9 mouse cellular contexts compared by ENCODE assay signal in the genomic region with DNA sequence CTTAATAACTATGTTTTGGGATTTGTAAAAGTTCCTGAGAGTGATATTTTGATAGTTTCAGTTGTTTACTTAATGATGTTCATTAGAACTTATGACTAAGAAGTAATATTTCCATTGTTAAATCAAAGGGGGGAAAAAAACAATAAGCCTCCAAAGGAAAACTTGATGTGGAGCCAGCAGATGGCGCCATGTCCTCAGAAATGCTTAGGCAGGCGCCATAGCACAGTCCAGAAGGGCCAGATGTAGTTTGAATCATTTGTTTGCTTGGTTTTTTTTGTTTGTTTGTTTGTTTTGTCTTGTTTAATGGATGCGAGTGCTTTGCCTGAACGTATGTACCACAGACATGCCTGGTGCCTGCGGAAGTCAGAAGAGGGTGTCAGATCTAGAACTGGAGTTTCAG. TPM values are rescaled to one million over a fixed set of nuclear protein-coding genes. Genes with fewer than 3 reads are reported as not detected.
DNase-seq lines count a peak whose midpoint lies in the region; ATAC-seq and TF ChIP-seq lines count a peak whose summit lies in the region.
"Had no signal": no experiment of that assay in that cellular context is flagged by ENCODE, and none has a peak within 500 bp of the region (broad histone marks: within the 10 kb centered on the region; RNA-seq: fewer than 3 reads in every experiment).

No protein-coding gene starts in this region.

- no peak overlapping the region for H3K9ac ChIP-seq in liver, embryonic 12.5 days
- H3K9ac ChIP-seq in forebrain, embryonic 16.5 days (replicated peaks; ENCODE audit: low read depth, low read length) = no peak overlapping the region
- H3K9ac ChIP-seq in intestine, embryonic 14.5 days (ENCODE audit: low read length) = no peak overlapping the region
- no peak overlapping the region for H3K9ac ChIP-seq in midbrain, postnatal 0 days (replicated peaks; ENCODE audit: low read length, poor library complexity, severe bottlenecking)
- H3K9ac ChIP-seq: embryonic facial prominence, embryonic 12.5 days had no signal

- peak; percentile 61 for DNase-seq in liver
- DNase-seq in cerebellum, adult 11 months = peak; percentile 41
- peak; percentile 85 for DNase-seq in intestine, embryonic 14.5 days (ENCODE audit: low spot score)
- peak; percentile 80 for DNase-seq in limb, embryonic 10.5 days (ENCODE audit: low spot score)
- DNase-seq in midbrain, postnatal 0 days (ENCODE audit: low spot score) = peak; percentile 78
- DNase-seq in splenic B cell, adult 2 months (ENCODE audit: low read depth, low spot score) = peak; percentile 77

- no peak overlapping the region for H3K4me3 ChIP-seq in liver, embryonic 12.5 days
- no peak overlapping the region for H3K4me3 ChIP-seq in forebrain, embryonic 16.5 days (replicated peaks; ENCODE audit: low read length)
- H3K4me3 ChIP-seq in intestine, embryonic 14.5 days (ENCODE audit: low read depth, low read length) = no peak overlapping the region
- no peak overlapping the region for H3K4me3 ChIP-seq in limb, embryonic 10.5 days
- H3K4me3 ChIP-seq in midbrain, postnatal 0 days (ENCODE audit: low read depth, low read length) = no peak overlapping the region
- H3K4me3 ChIP-seq: embryonic facial prominence, embryonic 12.5 days had no signal

- no peaks in the 10 kb centered on the region for H3K9me3 ChIP-seq in liver, embryonic 12.5 days (replicated peaks)
- no peaks in the 10 kb centered on the region for H3K9me3 ChIP-seq in forebrain, embryonic 16.5 days (ENCODE audit: control insufficient read depth, low read length)
- no peaks in the 10 kb centered on the region for H3K9me3 ChIP-seq in intestine, embryonic 14.5 days (ENCODE audit: control insufficient read depth, low read length)
- no peaks in the 10 kb centered on the region for H3K9me3 ChIP-seq in limb, embryonic 10.5 days (replicated peaks)
- H3K9me3 ChIP-seq in midbrain, postnatal 0 days (ENCODE audit: low read length) = no peaks in the 10 kb centered on the region
- H3K9me3 ChIP-seq: embryonic facial prominence, embryonic 12.5 days had no signal

- H3K27ac ChIP-seq in liver, embryonic 12.5 days = no peak overlapping the region
- no peak overlapping the region for H3K27ac ChIP-seq in forebrain, embryonic 16.5 days (ENCODE audit: low read length)
- H3K27ac ChIP-seq in intestine, embryonic 14.5 days (ENCODE audit: low read depth) = no peak overlapping the region
- no peak overlapping the region for H3K27ac ChIP-seq in limb, embryonic 10.5 days
- H3K27ac ChIP-seq in midbrain, postnatal 0 days (ENCODE audit: low read depth, low read length) = no peak overlapping the region
- H3K27ac ChIP-seq: embryonic facial prominence, embryonic 12.5 days had no signal

- H3K36me3 ChIP-seq in liver, embryonic 12.5 days = no peaks in the 10 kb centered on the region
- H3K36me3 ChIP-seq in forebrain, embryonic 16.5 days (ENCODE audit: control insufficient read depth, insufficient read depth) = no peaks in the 10 kb centered on the region
- no peaks in the 10 kb centered on the region for H3K36me3 ChIP-seq in intestine, embryonic 14.5 days (ENCODE audit: control insufficient read depth, insufficient read depth, low read length)
- H3K36me3 ChIP-seq in limb, embryonic 10.5 days = no peaks in the 10 kb centered on the region
- no peaks in the 10 kb centered on the region for H3K36me3 ChIP-seq in midbrain, postnatal 0 days (ENCODE audit: insufficient read depth, low read length)
- no peaks in the 10 kb centered on the region for H3K36me3 ChIP-seq in splenic B cell, adult 2 months (ENCODE audit: control insufficient read depth, insufficient read depth, low read length, poor library complexity, severe bottlenecking)
- H3K36me3 ChIP-seq: embryonic facial prominence, embryonic 12.5 days had no signal

- ATAC-seq in liver, embryonic 12.5 days = no peak
- peak; percentile 85 for ATAC-seq in forebrain, embryonic 16.5 days
- ATAC-seq in intestine, embryonic 14.5 days (replicated peaks; ENCODE audit: low FRiP score, low TSS enrichment, low read depth) = 0 out of 2 replicates have a peak, but pooled peaks have one; percentile 36
- peak; percentile 52; the same call in 1 of the 2 replicates for ATAC-seq in midbrain, postnatal 0 days (ENCODE audit: low FRiP score)

- H3K27me3 ChIP-seq in liver, embryonic 12.5 days (replicated peaks) = no peaks in the 10 kb centered on the region
- H3K27me3 ChIP-seq in forebrain, embryonic 16.5 days (replicated peaks; ENCODE audit: control insufficient read depth, insufficient read depth, low read length) = no peaks in the 10 kb centered on the region
- no peaks in the 10 kb centered on the region for H3K27me3 ChIP-seq in intestine, embryonic 14.5 days (replicated peaks; ENCODE audit: control insufficient read depth, insufficient read depth, low read length)
- H3K27me3 ChIP-seq in limb, embryonic 10.5 days (ENCODE audit: low read depth, poor library complexity, severe bottlenecking) = no peaks in the 10 kb centered on the region
- no peaks in the 10 kb centered on the region for H3K27me3 ChIP-seq in midbrain, postnatal 0 days (ENCODE audit: insufficient read depth, low read length)
- H3K27me3 ChIP-seq in splenic B cell, adult 2 months (ENCODE audit: control insufficient read depth, insufficient read depth, low read length, poor library complexity, severe bottlenecking) = no peaks in the 10 kb centered on the region
- H3K27me3 ChIP-seq: embryonic facial prominence, embryonic 12.5 days had no signal

- 11% methylated on average over 5 of the region's 5 CpGs for WGBS in liver, embryonic 12.5 days (ENCODE audit: insufficient replicate concordance)
- WGBS in forebrain, embryonic 16.5 days = 5% methylated on average over 5 of the region's 5 CpGs
- WGBS in intestine, embryonic 14.5 days = 10% methylated on average over 5 of the region's 5 CpGs
- 16% methylated on average over 5 of the region's 5 CpGs for WGBS in limb, embryonic 10.5 days
- 17% methylated on average over 5 of the region's 5 CpGs for WGBS in midbrain, postnatal 0 days

- no peaks in the 10 kb centered on the region for H3K4me1 ChIP-seq in liver, embryonic 12.5 days
- H3K4me1 ChIP-seq in forebrain, embryonic 16.5 days (replicated peaks; ENCODE audit: control insufficient read depth, insufficient read depth, low read length) = no peaks in the 10 kb centered on the region
- no peaks in the 10 kb centered on the region for H3K4me1 ChIP-seq in intestine, embryonic 14.5 days (replicated peaks; ENCODE audit: control insufficient read depth, insufficient read depth, low read length)
- H3K4me1 ChIP-seq in limb, embryonic 10.5 days = no peaks in the 10 kb centered on the region
- no peaks in the 10 kb centered on the region for H3K4me1 ChIP-seq in midbrain, postnatal 0 days (ENCODE audit: insufficient read depth, low read length)
- H3K4me1 ChIP-seq: embryonic facial prominence, embryonic 12.5 days had no signal

- H3K4me2 ChIP-seq in liver, embryonic 12.5 days = no peak overlapping the region
- no peak overlapping the region for H3K4me2 ChIP-seq in forebrain, embryonic 16.5 days (ENCODE audit: low read length)
- no peak overlapping the region for H3K4me2 ChIP-seq in intestine, embryonic 14.5 days (ENCODE audit: low read length)
- no peak overlapping the region for H3K4me2 ChIP-seq in midbrain, postnatal 0 days (ENCODE audit: low read depth, low read length, poor library complexity, severe bottlenecking)
- H3K4me2 ChIP-seq: embryonic facial prominence, embryonic 12.5 days had no signal

- peak; percentile 89 for TF ChIP-seq CTCF in midbrain, postnatal 0 days (IDR thresholded peaks at IDR 0.05)

RNA-seq across cellular contexts. Expression of a gene that starts 21.0 kb away (rescaled TPM):
- polyA plus RNA-seq in liver, embryonic 12.5 days (2016; fragmentation: Nextera tagmentation; extraction: Ambion mirVana) = 18.8 and 21.5 TPM in 2 replicates
- 69.8 and 81.0 TPM in 2 replicates for polyA plus RNA-seq in forebrain, embryonic 16.5 days (2015; fragmentation: Nextera tagmentation; extraction: Ambion mirVana)
- 59.5 and 71.0 TPM in 2 replicates for polyA plus RNA-seq in intestine, embryonic 14.5 days (2014; fragmentation: Nextera tagmentation; extraction: Ambion mirVana)
- 48.6 and 72.1 TPM in 2 replicates for polyA plus RNA-seq in limb, embryonic 10.5 days (2016; fragmentation: Nextera tagmentation; extraction: Ambion mirVana)
- total RNA-seq in midbrain, postnatal 0 days (2014; rRNA removed) = 74.3 and 82.0 TPM in 2 replicates
- polyA plus RNA-seq in midbrain, postnatal 0 days (2015; fragmentation: Nextera tagmentation; extraction: Ambion mirVana) = 42.2 and 42.5 TPM in 2 replicates
